Mouse (Mus musculus) thymus, adult 2 months (tissue): ENCODE results near the gene Gm14326.
"Not testable (repeated sequence)": the region's sequence is repeated elsewhere in the genome, so short reads cannot be mapped to it uniquely, and the experiment has no call there.

Experiments used
- CTCF ChIP-seq: fragments of 200-500 bp; IDR thresholded peaks from 2 replicates; pipeline ENCODE4 v1.5.1; 2012; ENCODE audit warnings: mild to moderate bottlenecking, control low read depth, low read length, moderate library complexity, borderline replicate concordance; ENCODE audit not compliant: control insufficient read depth, poor library complexity, insufficient read depth; ENCODE audit errors: extremely low read depth
- POLR2A ChIP-seq: fragments of 200-500 bp; IDR thresholded peaks from 2 replicates; pipeline ENCODE4 v1.6.1; 2012; ENCODE audit warnings: mild to moderate bottlenecking, low read length, control low read depth, moderate library complexity; ENCODE audit not compliant: control insufficient read depth, poor library complexity, insufficient read depth; ENCODE audit errors: extremely low read depth

GRCm38 (mm10) chr2:177974814-177975213, 17.7 kb upstream of the Gm14326 start:
- not testable (repeated sequence) for TF ChIP-seq POLR2A, CTCF
